Mouse (Mus musculus): ENCODE results near the gene Tnfrsf8.

Gene Tnfrsf8

DNA sequence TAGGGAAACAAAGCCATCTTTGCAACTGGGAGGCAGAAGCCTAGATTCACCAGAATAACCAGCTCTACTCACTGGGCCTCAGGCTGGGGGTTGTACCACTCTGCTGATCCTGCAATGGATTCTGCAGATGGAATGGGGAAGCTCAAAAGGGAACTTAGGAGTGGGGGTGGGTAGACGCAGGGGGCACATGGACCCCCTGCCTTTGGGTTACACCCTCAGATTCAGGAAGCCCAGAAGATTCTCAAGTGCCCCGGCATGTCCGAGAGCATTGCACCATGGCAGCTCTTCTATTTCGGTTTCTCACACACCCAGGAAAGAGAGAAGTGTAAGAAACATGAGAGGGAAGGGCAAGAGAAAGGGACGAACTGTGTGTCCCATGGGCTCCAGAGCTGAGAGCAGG is 44.8 kb downstream of the Tnfrsf8 start:
- DNase-seq (ENCODE audit: low spot score): no peak

- no peak for DNase-seq (ENCODE audit: low spot score)
Observed at GRCm38 (mm10) chr4:145267631-145268110, 47.3 kb downstream of the Tnfrsf8 start.

GRCm38 (mm10) chr4:145266505-145266904 is 48.5 kb downstream of the Tnfrsf8 start:
- no peak for DNase-seq (ENCODE audit: low spot score)

DNA sequence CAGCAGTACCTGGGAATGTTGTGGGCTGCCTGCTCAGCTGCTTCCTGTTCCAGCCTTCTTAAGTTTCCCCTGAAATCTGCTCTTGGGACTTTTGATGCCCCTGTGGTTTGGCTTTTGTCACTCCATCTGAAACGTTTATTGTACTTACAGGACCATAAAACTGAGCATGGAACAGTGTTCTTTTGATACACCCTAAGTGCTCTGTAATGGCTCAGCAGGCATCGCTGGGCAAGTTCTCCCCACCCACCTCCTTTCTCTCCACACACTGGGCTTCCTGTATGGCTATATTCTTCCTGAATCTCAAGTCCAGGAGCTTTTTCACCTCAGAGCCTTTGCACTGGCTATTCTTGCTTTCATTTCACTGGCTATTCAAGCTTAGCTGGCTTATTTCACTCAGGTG is 50.2 kb downstream of the Tnfrsf8 start:
- DNase-seq (ENCODE audit: low spot score): no peak

GRCm38 (mm10) chr4:145263583-145263982 is 51.4 kb downstream of the Tnfrsf8 start:
- DNase-seq (ENCODE audit: low spot score): no peak

GRCm38 (mm10) chr4:145260802-145261201 is 54.2 kb downstream of the Tnfrsf8 start:
- no peak for DNase-seq (ENCODE audit: low spot score)

GRCm38 (mm10) chr4:145257751-145258434 is 57.1 kb downstream of the Tnfrsf8 start:
- no peak for DNase-seq (ENCODE audit: low spot score)

- DNase-seq (ENCODE audit: low spot score): no peak
Observed at GRCm38 (mm10) chr4:145256144-145256543, 58.8 kb downstream of the Tnfrsf8 start.

DNA sequence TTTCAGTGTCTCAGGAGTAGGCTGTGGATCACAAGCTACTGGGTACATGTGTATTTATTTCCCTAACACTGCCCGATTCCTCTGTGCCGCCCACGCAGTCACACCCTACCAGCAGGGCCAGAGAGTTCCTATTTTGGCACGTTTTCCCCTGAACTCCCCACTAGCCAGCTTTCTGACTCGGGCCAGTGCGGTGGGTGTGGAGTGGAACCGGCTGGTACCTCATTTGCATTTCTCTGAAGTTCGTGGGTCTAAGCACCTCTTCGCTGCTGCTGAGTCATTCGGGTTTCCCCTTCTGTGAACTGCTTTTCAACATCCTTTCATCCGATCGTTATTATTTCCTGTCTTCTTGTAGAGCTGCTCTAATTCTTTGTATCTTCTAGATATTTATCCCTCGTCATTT is 60.5 kb downstream of the Tnfrsf8 start:
- DNase-seq (ENCODE audit: low spot score): no peak

DNA sequence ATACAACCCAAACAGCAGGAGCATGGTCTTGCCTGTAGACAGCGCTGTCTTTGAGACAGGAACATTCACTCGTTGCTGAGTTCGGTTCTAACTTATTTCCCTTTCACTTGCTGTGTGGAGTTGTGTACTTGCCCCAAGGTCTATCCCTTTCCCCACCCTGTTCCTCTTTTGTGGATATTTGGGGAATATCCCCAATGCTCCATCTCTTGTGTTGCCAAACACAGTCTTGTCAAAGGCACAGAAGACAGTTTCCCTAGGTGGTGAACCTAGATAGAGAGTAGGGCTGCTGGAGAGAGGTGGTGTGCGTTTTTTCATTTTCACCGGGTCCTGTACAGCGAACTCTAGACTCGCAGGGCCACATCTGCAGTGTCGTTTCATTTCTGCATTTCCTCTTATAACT is 62.4 kb downstream of the Tnfrsf8 start:
- DNase-seq (ENCODE audit: low spot score): no peak

DNA sequence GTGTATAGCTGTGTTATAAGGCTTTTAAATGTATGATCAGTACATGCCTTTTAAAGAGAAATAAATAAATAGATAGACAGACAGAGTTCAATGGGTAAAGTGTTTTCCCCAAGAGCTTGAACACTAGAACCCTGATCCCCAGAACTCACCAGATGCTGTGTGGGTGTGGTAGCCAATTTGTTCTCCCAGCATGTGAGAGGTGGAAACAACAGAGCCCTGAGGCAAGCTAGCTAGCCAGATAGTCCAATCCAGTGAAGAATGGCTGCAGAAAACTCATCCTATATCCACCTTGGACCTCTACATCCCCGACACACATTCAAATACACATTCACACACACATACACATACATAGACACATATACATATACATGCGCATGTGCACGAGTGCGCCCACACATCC is 63.4 kb downstream of the Tnfrsf8 start:
- DNase-seq (ENCODE audit: low spot score): no peak

DNA sequence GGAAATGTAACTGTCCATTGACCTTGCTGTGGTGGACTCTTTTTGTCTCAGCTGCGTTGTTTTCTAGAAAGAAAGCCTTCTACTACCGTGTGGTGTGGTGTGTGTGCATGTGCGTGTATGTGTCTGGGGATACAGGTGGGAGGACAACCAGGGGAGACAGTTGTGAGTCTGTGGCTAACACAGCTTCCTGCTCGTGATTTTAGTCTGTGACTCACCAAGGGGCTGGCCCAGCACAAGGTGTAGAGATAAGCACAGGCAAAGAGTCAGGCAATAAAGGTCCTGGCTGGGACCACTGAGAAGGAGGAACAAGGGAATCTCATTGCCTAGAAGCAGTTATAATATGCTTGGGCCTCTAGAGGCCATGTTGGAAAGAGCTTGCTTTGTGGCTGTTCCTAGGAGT is 65.0 kb downstream of the Tnfrsf8 start:
- no peak for DNase-seq (ENCODE audit: low spot score)

DNA sequence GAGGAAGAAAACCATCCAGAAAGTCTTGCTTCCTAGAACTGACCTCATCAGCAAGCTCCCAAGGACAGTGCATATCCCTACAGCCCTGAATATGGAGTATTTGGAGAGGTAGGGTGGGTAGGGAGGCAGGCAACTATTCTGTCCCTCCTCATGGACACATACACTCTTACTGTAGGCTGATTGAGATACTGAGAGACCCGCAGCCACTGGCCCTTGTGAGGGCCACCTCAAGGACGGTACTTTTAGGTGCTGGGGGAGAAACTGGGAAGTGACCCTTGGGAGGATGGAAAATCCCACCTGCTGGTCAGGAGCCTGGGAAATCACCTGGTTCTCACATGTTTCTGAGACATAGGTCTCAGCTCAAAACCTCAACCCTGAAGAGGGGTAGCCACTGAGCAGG is 67.4 kb downstream of the Tnfrsf8 start:
- DNase-seq (ENCODE audit: low spot score): no peak

DNA sequence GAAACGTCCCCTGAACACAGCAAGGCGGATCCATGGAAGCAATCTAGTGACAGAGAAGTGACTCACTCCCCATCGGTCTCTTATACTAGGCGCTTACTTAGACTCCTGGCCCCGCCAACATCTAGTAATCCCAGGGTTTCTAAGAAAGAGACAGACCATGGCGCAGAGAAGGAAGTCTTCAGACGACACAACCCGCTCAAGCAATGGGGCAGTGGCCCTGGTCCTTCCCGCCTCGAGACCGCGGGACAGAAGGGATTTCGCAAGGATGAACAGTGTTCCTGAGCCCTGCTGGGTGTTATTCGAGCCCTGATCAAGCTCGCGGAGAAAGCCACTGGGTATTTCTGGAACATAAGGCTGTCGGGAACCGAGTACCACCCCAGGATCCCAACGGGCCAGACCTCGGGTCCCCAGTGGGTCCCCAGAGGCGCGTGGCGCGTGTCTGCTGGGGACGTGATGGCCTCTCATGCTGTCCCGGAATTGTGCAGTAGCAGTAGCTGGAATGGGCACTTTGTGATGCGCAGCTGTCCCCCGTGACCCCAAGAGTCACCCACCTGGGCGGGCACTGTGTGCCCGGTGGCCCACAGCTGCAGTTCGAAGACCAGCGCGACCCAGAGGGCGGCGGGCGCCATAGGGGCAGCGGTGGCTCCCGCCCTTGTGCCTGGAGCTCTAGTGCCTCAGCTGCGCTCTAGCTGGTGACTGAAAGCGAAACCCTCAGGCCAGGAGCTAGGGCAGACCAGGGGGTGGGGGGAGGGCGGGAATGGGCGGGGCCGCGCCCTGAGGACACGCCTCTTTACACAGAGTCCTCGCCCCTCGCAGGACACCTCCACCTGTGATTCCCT is 68.6 kb downstream of the Tnfrsf8 start, which contains the start of gene Tnfrsf1b:
TSS of gene Tnfrsf1b (minus strand) at position 698 of the 839 bp plus-strand sequence.
- DNase-seq (ENCODE audit: low spot score): no peak

DNA sequence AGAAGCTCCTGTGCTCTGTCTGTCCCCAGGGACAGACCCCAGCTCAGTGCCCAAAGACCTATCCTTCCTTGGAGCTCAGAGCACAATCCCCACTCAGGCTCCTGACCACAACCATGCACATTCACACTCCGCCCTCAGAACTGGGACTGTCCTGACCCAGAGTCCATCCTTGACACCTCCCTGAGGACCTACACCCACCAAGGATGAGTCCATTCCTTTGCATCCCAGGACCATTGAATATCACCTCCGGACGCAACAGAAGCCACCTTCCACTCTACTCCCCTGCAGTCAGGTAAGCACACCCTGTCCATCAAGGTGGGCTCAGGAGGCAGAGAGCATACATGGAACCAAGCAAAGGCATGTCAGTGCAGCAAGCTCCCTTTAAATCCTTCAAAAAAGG is 69.4 kb downstream of the Tnfrsf8 start:
- DNase-seq (ENCODE audit: low spot score): no peak

DNA sequence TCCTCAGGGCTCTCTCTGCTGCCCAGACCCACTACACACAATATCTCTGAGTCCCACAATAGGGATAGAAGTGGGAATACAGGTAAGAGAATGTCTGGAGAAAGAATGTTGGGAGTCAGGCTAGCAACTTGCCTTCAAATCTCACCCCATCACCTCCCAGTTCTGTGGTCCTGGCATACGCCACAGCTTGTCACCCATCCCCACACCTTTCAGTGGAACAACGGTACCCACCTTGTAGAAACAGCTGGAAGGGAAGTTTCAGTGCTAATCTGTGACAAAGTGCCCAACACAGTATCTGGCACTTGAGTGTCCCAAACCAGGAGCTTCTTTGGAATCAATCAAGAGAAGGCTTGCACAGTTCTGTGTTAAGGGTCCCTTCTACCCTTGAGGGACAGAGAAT is 70.3 kb downstream of the Tnfrsf8 start:
- DNase-seq (ENCODE audit: low spot score): no peak

- no peak for DNase-seq (ENCODE audit: low spot score)
Observed at GRCm38 (mm10) chr4:145242719-145243350, 72.1 kb downstream of the Tnfrsf8 start.

DNA sequence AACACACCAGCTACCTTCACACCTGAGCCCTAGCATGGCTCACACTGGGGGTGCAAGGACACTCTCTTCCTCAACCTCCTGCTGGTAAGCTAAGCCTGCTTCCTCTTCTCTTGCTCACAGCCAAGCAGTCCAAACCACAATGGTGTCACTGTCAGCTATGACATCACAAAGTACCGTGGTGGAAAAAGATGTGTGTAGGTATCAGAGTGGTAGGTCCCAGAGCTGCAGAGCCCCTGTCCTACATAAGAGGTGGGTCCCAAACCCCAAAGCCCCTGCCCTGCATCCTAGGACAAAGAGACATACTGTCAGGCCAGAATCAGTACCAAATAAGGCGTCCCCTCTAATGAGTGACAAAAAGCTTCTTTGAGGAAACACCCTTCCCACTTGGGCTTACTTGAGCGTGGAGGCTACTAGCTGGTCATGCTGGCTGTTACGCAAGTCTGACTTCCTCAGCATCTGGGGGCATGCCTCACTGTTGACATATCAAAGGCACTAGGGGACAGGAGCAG is 74.2 kb downstream of the Tnfrsf8 start:
- no peak for DNase-seq (ENCODE audit: low spot score)

DNA sequence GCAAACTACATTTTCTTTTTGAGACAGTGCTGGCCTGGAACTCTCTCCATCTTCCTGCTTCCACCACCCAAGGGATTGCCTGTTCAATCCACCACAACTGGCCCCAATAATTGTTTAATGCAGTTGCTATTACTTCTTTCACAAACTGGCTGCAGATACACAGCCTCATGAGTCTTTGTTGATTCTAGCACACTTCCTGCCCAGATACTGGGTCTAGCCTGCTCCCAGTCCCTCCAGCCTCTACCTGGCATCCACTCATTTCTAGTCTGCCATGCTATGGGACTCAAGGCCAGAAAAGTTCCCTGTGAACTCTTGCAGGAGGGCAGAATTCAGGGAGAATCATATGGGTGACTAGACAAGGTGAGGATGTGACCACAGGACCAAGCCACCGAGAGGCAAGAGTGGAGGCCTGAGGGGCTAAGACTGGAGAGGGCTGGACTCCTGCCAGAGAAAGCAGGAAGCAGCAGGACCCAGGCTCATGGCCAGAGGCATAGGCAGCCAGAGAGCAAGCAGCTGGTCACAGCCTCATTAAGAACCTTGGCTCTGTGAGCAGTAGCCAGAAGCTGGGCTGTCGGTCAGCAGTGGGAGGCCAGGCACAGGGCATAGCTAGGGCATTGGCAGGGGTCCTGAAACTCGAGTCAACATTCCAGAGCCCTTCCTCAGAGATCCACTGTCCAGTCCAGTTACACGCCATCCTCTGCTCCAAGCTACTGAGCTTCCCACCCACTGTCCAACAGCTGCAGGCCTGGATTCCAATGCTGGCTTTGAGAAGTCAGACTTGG is 75.7 kb downstream of the Tnfrsf8 start:
- no peak for DNase-seq (ENCODE audit: low spot score)

- no peak for DNase-seq (ENCODE audit: low spot score)
Observed at GRCm38 (mm10) chr4:145236027-145236426, 78.9 kb downstream of the Tnfrsf8 start.

GRCm38 (mm10) chr4:145233487-145234228 is 81.3 kb downstream of the Tnfrsf8 start:
- no peak for DNase-seq (ENCODE audit: low spot score)

Measured in left cerebral cortex, adult 11 months (tissue).